Mouse (Mus musculus) cerebellum, adult 2 months (tissue): ENCODE results near the gene Tmprss6.

Experiments
- CTCF ChIP-seq: fragments of 200-500 bp; IDR thresholded peaks from 2 replicates; pipeline ENCODE4 v1.5.1; 2011; ENCODE audit warnings: low read depth, mild to moderate bottlenecking, control low read depth, low read length, moderate library complexity, borderline replicate concordance; ENCODE audit not compliant: insufficient read depth
- POLR2A ChIP-seq: fragments of 200-500 bp; IDR thresholded peaks from 2 replicates; pipeline ENCODE4 v1.6.1; 2011; ENCODE audit warnings: low read length, control low read depth, borderline replicate concordance; ENCODE audit not compliant: insufficient read depth

DNA sequence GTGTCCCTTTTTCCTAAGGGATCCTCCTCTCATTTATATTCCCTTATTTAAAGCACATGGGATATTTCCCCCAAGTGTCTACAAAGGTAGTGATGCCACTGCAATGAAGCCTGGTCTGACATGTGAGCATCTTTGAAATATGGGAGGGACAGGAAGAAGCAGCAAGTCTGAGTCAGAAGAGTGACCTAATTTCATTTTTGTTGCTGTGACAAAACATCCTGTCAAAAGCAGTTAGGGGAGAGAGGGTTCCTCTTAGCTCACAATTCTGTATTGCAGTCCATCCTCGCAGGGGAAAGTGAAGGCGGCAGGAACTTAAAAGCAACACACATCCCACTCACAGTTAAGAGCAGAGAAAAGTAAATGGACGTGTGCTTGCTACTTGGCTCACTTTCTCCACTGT, 77.6 kb downstream of the Tmprss6 start:
- TF ChIP-seq CTCF: no peak
- TF ChIP-seq POLR2A: no peak
